Mouse (Mus musculus): ENCODE measurements at regions not wholly inside any gene's neighbourhood (a gene's known extent, or its start where the extent isn't known, plus 50 kb on each side); places are given as distances from the start of the nearest gene placed in this dataset.

GRCm38 (mm10) chr2:33966984-33967421 is 79.3 kb upstream of the Mvb12b start:
- TF ChIP-seq CTCF (IDR thresholded peaks at IDR 0.05; ENCODE audit: low read depth, low read length), result no peak
- no peak for TF ChIP-seq POLR2A (IDR thresholded peaks at IDR 0.05; ENCODE audit: borderline replicate concordance, low read depth, low read length)
